Mouse (Mus musculus) kidney, embryonic 16.5 days (tissue): Measurements from ENCODE around the gene Fam151b. TPM values are rescaled to one million over a fixed set of nuclear protein-coding genes. Genes with fewer than 3 reads are reported as not detected.

Experiments used
- ATAC-seq: fragments of 200-750 bp; cut with Nextera tagmentation; 2 replicates; pipeline ENCODE4 v1.8.0; 2017; ENCODE audit warnings: moderate TSS enrichment; ENCODE audit not compliant: low FRiP score, low TSS enrichment
- H3K27ac ChIP-seq: fragments of 300-500 bp; sonication (generic); 2 replicates; pipeline ENCODE4 v1.5.1; 2014; ENCODE audit warnings: low read length
- H3K27me3 ChIP-seq: fragments of 300-500 bp; sonication (generic); 2 replicates; pipeline ENCODE4 v1.6.1; 2014; ENCODE audit warnings: low read length, control low read depth, mixed read lengths; ENCODE audit not compliant: insufficient read depth
- H3K36me3 ChIP-seq: fragments of 300-500 bp; sonication (generic); 2 replicates; pipeline ENCODE4 v1.6.1; 2014; ENCODE audit warnings: low read length, control low read depth, mixed read lengths; ENCODE audit not compliant: insufficient read depth
- H3K4me1 ChIP-seq: fragments of 300-500 bp; sonication (generic); 2 replicates; pipeline ENCODE4 v1.6.1; 2014; ENCODE audit warnings: low read length, control low read depth, mixed read lengths; ENCODE audit not compliant: insufficient read depth
- H3K4me2 ChIP-seq: fragments of 300-500 bp; sonication (generic); replicated peaks from 2 replicates; pipeline ENCODE4 v1.6.1; 2014; ENCODE audit warnings: low read depth, low read length
- H3K4me3 ChIP-seq: fragments of 300-500 bp; sonication (generic); 2 replicates; pipeline ENCODE4 v1.5.1; 2014; ENCODE audit warnings: mild to moderate bottlenecking, low read length
- H3K9ac ChIP-seq: fragments of 300-500 bp; sonication (generic); replicated peaks from 2 replicates; pipeline ENCODE4 v1.6.1; 2014; ENCODE audit warnings: low read length
- H3K9me3 ChIP-seq: fragments of 300-500 bp; sonication (generic); 2 replicates; pipeline ENCODE4 v1.6.1; 2016; ENCODE audit warnings: low read length, control low read depth
- WGBS: fragments of 180-500 bp; shearing (Covaris S2); extraction: QIAGEN DNeasy Blood & Tissue Kit; methylation state at CpG from one replicate; pipeline ENCODE4 v1.1.7; 2014; 5-methylcytosine and 5-hydroxymethylcytosine counted together
- polyA plus RNA-seq: library from polyadenylated mRNA; unstranded; fragments of >200 nt; fragmentation: Nextera tagmentation; extraction: Ambion mirVana; gene quantifications from 2 replicates; pipeline ENCODE4 v1.2.1, GENCODE M21; 2015

The Fam151b gene
- polyA plus RNA-seq, 1 experiment from 2014 or later, result 0.17 TPM

DNA sequence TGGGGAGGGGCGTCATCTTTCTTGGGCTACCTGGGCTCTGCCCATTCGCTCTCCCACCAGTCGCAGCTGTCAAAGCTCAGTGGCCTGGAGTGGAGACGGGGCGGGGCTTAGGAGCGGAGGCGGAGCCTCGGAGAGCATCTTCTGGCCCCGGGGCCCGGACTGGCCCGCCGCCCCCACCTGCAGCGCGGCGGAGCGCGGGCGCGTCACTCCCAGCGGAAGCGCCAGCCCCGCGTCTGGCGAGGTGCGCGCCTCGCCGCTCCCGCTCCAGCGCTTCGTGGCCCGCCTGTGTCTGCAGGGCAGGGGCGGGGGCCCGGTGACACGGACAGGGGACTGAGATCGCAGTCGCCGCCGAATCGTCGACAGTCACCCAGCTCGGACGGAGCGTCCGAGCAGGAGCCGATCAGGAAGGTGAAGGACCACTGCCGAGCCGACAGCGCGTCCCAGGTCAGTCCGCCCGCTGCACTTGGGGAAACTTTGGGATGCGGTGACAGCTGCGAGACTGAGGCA is 58.0 kb downstream of the Fam151b start, which contains the start of gene Ankrd34b:
Gene Ankrd34b, plus strand, starts transcription at position 139 of the 507 bp plus-strand sequence.
- Histone ChIP-seq H3K27me3 (peaks cover 58% of the 10 kb centered on the region), H3K36me3 (no peaks in the 10 kb centered on the region), H3K27ac (no peak within 1 kb of the TSS), H3K4me1 (peaks cover 16% of the 10 kb centered on the region), H3K4me3 (peak within 1 kb of the TSS; percentile 54), H3K9me3 (no peaks in the 10 kb centered on the region), H3K9ac (peak within 1 kb of the TSS; percentile 64), H3K4me2 (peak within 1 kb of the TSS; percentile 99)
- WGBS, result under 1% methylated on average over 54 of the region's 54 CpGs
- peak; percentile 87 for ATAC-seq

DNA sequence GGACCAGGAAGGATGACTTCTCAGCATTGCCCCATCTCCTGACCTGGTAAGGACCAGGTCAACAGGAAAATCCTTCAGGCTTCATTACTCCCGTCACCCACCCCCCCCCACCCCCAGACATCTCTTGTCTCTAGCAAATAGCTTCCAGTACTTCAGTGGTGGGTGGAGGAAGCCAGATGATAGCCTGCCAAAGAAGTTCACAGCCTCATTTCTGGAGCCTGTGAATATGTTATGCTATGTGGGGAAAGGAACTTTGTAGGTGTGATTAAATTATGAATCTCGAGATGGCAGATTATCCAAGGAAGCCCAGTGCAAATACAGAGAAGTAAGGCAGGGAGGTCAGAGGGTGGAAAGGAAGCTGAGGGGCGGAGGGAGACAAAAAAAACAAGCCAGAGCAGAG is 60.1 kb downstream of the Fam151b start:
- Histone ChIP-seq H3K4me2 (no peak overlapping the region), H3K36me3 (no peaks in the 10 kb centered on the region), H3K9me3 (no peaks in the 10 kb centered on the region), H3K27ac (no peak overlapping the region), H3K4me1 (peaks cover 16% of the 10 kb centered on the region), H3K4me3 (no peak overlapping the region), H3K9ac (no peak overlapping the region), H3K27me3 (peaks cover 54% of the 10 kb centered on the region)
- ATAC-seq, result no peak
- 42% methylated on average over 3 of the region's 3 CpGs for WGBS

GRCm38 (mm10) chr13:92419630-92420029 is 64.2 kb downstream of the Fam151b start:
- no peaks in the 10 kb centered on the region for H3K4me1 ChIP-seq
- 91% methylated on average over 11 of the region's 11 CpGs for WGBS
- no peak for ATAC-seq

DNA sequence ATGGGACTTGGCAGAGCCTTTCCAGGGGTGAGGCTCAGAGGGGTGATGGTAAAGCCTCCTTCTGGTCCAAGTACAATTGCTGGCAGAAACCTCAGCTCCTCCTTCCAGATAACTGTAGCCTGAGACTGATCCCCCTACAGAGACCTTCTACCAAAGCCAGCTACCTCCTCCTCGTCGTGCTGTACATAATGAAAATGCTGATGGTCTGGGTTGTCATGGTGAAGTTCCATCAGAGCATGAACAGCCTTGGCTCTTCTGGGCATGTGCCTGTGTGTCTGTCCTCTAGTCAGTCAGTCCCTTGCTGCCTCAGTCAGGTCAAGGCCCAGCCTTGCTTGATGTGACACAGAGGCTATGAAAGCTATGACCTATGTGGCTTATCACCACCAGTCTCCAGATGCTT is 73.3 kb downstream of the Fam151b start:
- ATAC-seq, result no peak
- H3K9ac ChIP-seq, result no peak overlapping the region
- H3K9me3 ChIP-seq, result no peaks in the 10 kb centered on the region
- H3K4me1 ChIP-seq, result no peaks in the 10 kb centered on the region
- no peaks in the 10 kb centered on the region for H3K36me3 ChIP-seq
- H3K27me3 ChIP-seq, result no peaks in the 10 kb centered on the region
- no peak overlapping the region for H3K4me2 ChIP-seq
- H3K4me3 ChIP-seq, result no peak overlapping the region
- 77% methylated on average over 2 of the region's 2 CpGs for WGBS
- H3K27ac ChIP-seq, result no peak overlapping the region

More at GRCm38 (mm10) chr13:92419630-92420029, 64.2 kb downstream of the Fam151b start:
- no peak overlapping the region for H3K27ac ChIP-seq
- H3K36me3 ChIP-seq, result no peaks in the 10 kb centered on the region
- H3K27me3 ChIP-seq, result peaks cover 14% of the 10 kb centered on the region
- H3K4me3 ChIP-seq, result no peak overlapping the region
- no peaks in the 10 kb centered on the region for H3K9me3 ChIP-seq
- no peak overlapping the region for H3K4me2 ChIP-seq
- H3K9ac ChIP-seq, result no peak overlapping the region

DNA sequence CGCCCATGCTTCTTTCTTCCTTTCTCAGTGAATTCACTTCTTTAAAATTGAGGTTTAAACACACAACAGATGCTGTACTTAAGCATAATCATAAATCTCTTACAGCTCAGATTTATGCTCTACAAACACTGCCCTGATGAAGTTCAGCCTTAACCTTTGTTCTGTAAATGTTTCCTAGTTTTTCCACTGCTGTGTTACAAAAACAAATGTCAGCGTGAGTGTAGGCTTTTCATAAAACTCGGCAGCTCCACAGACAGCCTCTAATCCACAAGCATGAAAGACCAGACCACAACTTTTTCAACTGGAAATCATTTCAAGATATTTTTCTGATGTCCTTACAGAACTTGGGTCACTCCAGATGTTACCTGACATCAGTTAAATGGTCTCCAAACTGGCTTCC is 80.3 kb downstream of the Fam151b start:
- H3K4me3 ChIP-seq, result no peak overlapping the region
- no peaks in the 10 kb centered on the region for H3K9me3 ChIP-seq
- 48% methylated on average over 3 of the region's 3 CpGs for WGBS
- H3K27me3 ChIP-seq, result no peaks in the 10 kb centered on the region
- H3K36me3 ChIP-seq, result no peaks in the 10 kb centered on the region
- H3K4me2 ChIP-seq, result no peak overlapping the region
- no peak overlapping the region for H3K27ac ChIP-seq
- no peak overlapping the region for H3K9ac ChIP-seq
- ATAC-seq, result no peak
- no peaks in the 10 kb centered on the region for H3K4me1 ChIP-seq

DNA sequence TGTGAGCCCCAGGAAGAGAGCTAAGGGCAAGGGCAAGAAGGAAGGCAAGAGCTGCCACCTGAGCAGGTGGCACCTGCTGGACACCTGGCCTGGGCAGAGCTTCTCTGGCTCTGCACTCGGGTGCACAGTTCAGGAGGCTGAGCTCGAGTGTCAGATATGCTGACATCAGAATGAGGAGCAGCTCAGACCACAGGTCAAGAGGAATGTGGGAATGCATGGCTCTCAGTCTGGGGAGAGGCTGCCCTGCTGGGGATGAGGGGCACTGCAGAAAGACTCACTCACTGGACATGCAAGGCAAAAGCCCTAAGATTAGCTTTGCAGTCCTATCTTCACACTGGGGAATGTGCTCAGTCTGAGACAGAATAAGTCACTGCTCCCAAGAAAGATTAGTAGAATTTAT is 81.8 kb downstream of the Fam151b start:
- WGBS, result 34% methylated on average over 2 of the region's 2 CpGs
- H3K4me2 ChIP-seq, result no peak overlapping the region
- no peaks in the 10 kb centered on the region for H3K36me3 ChIP-seq
- H3K4me1 ChIP-seq, result no peaks in the 10 kb centered on the region
- ATAC-seq, result no peak; the same call in 1 of the 2 replicates
- no peaks in the 10 kb centered on the region for H3K27me3 ChIP-seq
- no peak overlapping the region for H3K4me3 ChIP-seq
- H3K27ac ChIP-seq, result no peak overlapping the region
- no peak overlapping the region for H3K9ac ChIP-seq
- H3K9me3 ChIP-seq, result no peaks in the 10 kb centered on the region

Other genes starting within 250 kb of the Fam151b start
- 1.2 and 1.9 TPM in 2 replicates for gene Gm20379, start 178.0 kb downstream of the Fam151b start, polyA plus RNA-seq
- 21.0 and 21.7 TPM in 2 replicates for gene Dhfr, start 129.3 kb downstream of the Fam151b start, polyA plus RNA-seq
- 30.4 and 34.2 TPM in 2 replicates for gene Msh3, start 129.0 kb downstream of the Fam151b start, polyA plus RNA-seq
- 0.36 and 0.49 TPM in 2 replicates for gene Ankrd34b, start 58.1 kb downstream of the Fam151b start, polyA plus RNA-seq
- gene Zfyve16, start 46.9 kb upstream of the Fam151b start, polyA plus RNA-seq, result 12.1 and 13.6 TPM in 2 replicates
- not detected in 2 replicates for gene Spz1, start 92.2 kb upstream of the Fam151b start, polyA plus RNA-seq
- gene Serinc5, start 127.1 kb upstream of the Fam151b start, polyA plus RNA-seq, result 19.7 and 20.1 TPM in 2 replicates